Mouse (Mus musculus): ENCODE results near the gene Lrrc59.
A peak's percentile ranks its signal among the peaks of the same experiment; 100 is the strongest.

Gene Lrrc59

GRCm38 (mm10) chr11:94629199-94629883, at the start of gene Lrrc59:
Gene Lrrc59 (plus strand): TSS chr11:94629767.
- DNase-seq = peak; percentile 96

- no peak for DNase-seq
These were observed 49.3 kb upstream of the Lrrc59 start for GRCm38 (mm10) chr11:94580111-94580740.

- no peak for DNase-seq
These were observed 44.5 kb upstream of the Lrrc59 start for GRCm38 (mm10) chr11:94585091-94585490.

- DNase-seq = no peak
These were observed 42.1 kb upstream of the Lrrc59 start for GRCm38 (mm10) chr11:94587511-94587910.

GRCm38 (mm10) chr11:94596311-94596852, 33.2 kb upstream of the Lrrc59 start:
- peak; percentile 71 for DNase-seq

GRCm38 (mm10) chr11:94597319-94597718, 32.2 kb upstream of the Lrrc59 start:
- peak; percentile 80 for DNase-seq

GRCm38 (mm10) chr11:94598437-94599120, 31.0 kb upstream of the Lrrc59 start:
- peak; percentile 33 for DNase-seq

- no peak for DNase-seq
These were observed 29.1 kb upstream of the Lrrc59 start for GRCm38 (mm10) chr11:94600447-94600846.

GRCm38 (mm10) chr11:94601321-94602281, 28.0 kb upstream of the Lrrc59 start, which contains the start of gene Acsf2:
Gene Acsf2 (minus strand): TSS chr11:94601871.
- peak; percentile 93 for DNase-seq

- DNase-seq = no peak
These were observed 27.1 kb upstream of the Lrrc59 start for GRCm38 (mm10) chr11:94602356-94602955.

GRCm38 (mm10) chr11:94610744-94611740, 18.5 kb upstream of the Lrrc59 start:
- DNase-seq = peak; percentile 53

- no peak for DNase-seq
These were observed 15.0 kb upstream of the Lrrc59 start for GRCm38 (mm10) chr11:94614603-94615002.

- no peak for DNase-seq
These were observed 14.1 kb upstream of the Lrrc59 start for GRCm38 (mm10) chr11:94615494-94615893.

GRCm38 (mm10) chr11:94617646-94618045, 11.9 kb upstream of the Lrrc59 start:
- no peak for DNase-seq

- no peak for DNase-seq
These were observed 8.7 kb upstream of the Lrrc59 start for GRCm38 (mm10) chr11:94620766-94621457.

GRCm38 (mm10) chr11:94621458-94621852, 8.1 kb upstream of the Lrrc59 start:
- DNase-seq = no peak

GRCm38 (mm10) chr11:94622162-94622561, 7.4 kb upstream of the Lrrc59 start:
- no peak for DNase-seq

GRCm38 (mm10) chr11:94629884-94630198, 274 bp downstream of the Lrrc59 start:
- DNase-seq = no peak

GRCm38 (mm10) chr11:94630199-94631011, 838 bp downstream of the Lrrc59 start:
- DNase-seq = peak; percentile 45

All from kidney, postnatal 10 days (tissue).